Mouse (Mus musculus) spleen, adult 2 months (tissue): ENCODE data around the gene Hpgd.
"Not testable (repeated sequence)": the region's sequence is repeated elsewhere in the genome, so short reads cannot be mapped to it uniquely, and the experiment has no call there.

ENCODE experiments used
- CTCF ChIP-seq: fragments of 200-500 bp; IDR thresholded peaks from 2 replicates; pipeline ENCODE4 v1.5.1; 2011; ENCODE audit warnings: mild to moderate bottlenecking, inconsistent platforms; ENCODE audit not compliant: insufficient read depth, insufficient read length, insufficient replicate concordance; ENCODE audit errors: extremely low read depth
- POLR2A ChIP-seq: fragments of 200-500 bp; IDR thresholded peaks from 2 replicates; pipeline ENCODE4 v1.6.1; 2011; ENCODE audit warnings: low read depth, low read length, inconsistent platforms

DNA sequence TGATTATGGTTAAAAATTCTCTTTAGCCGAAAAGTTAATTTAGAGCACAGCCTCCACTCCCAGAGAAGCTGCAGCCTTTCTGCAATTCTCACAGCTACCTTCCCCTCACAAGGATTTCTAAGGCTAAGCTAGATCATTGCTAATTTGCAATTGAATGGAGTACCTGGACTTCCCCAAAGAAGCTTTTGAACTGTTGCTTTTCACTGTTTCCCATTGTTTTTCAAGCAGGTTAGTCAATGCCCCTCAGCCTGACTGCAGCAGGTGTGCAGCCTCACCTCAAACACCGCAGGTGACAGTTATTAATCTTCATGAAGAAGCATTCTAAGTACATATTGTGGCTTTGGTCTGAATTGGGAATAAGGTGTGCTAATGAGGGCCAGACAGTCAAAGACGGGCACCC, 42.7 kb upstream of the Hpgd start:
- TF ChIP-seq POLR2A, CTCF: not testable (repeated sequence)
